Mouse (Mus musculus) heart, embryonic 11.5 days (tissue): Measurements from ENCODE around the gene Zfp174. TPM values are rescaled to one million over a fixed set of nuclear protein-coding genes. Genes with fewer than 3 reads are reported as not detected.
A peak's percentile ranks its signal among the peaks of the same experiment; 100 is the strongest.
"Not testable (repeated sequence)": the region's sequence is repeated elsewhere in the genome, so short reads cannot be mapped to it uniquely, and the experiment has no call there.

Source experiments
- ATAC-seq: fragments of 200-750 bp; cut with Nextera tagmentation; replicated peaks from 2 replicates; pipeline ENCODE4 v1.8.0; 2017; ENCODE audit warnings: moderate library complexity; ENCODE audit not compliant: insufficient number of reproducible peaks, low FRiP score, low TSS enrichment
- H3K27ac ChIP-seq: fragments of 300-500 bp; sonication (generic); 2 replicates; pipeline ENCODE4 v1.5.1; 2014; ENCODE audit warnings: mild to moderate bottlenecking, low read depth, low read length
- H3K27me3 ChIP-seq: fragments of 300-500 bp; sonication (generic); 2 replicates; pipeline ENCODE4 v1.6.1; 2014; ENCODE audit warnings: mild to moderate bottlenecking, low read length, mixed read lengths; ENCODE audit not compliant: control insufficient read depth, insufficient read depth
- H3K36me3 ChIP-seq: fragments of 300-500 bp; sonication (generic); 2 replicates; pipeline ENCODE4 v1.6.1; 2014; ENCODE audit warnings: mild to moderate bottlenecking, low read length, moderate library complexity, mixed read lengths; ENCODE audit not compliant: control insufficient read depth, insufficient read depth
- H3K4me1 ChIP-seq: fragments of 300-500 bp; sonication (generic); 2 replicates; pipeline ENCODE4 v1.6.1; 2014; ENCODE audit warnings: low read length; ENCODE audit not compliant: control insufficient read depth, insufficient read depth
- H3K4me2 ChIP-seq: fragments of 300-500 bp; sonication (generic); 2 replicates; pipeline ENCODE4 v1.6.1; 2014; ENCODE audit warnings: mild to moderate bottlenecking, moderate library complexity
- H3K4me3 ChIP-seq: fragments of 300-500 bp; sonication (generic); 2 replicates; pipeline ENCODE4 v1.5.1; 2014; ENCODE audit warnings: low read depth, low read length
- H3K9ac ChIP-seq: fragments of 300-500 bp; sonication (generic); 2 replicates; pipeline ENCODE4 v1.6.1; 2014; ENCODE audit warnings: mild to moderate bottlenecking, low read depth, low read length, moderate library complexity
- H3K9me3 ChIP-seq: fragments of 300-500 bp; sonication (generic); replicated peaks from 2 replicates; pipeline ENCODE4 v1.6.1; 2016; ENCODE audit warnings: low read length; ENCODE audit not compliant: control insufficient read depth
- WGBS: fragments of 180-500 bp; shearing (Covaris S2); extraction: QIAGEN DNeasy Blood & Tissue Kit; methylation state at CpG from one replicate; pipeline ENCODE4 v1.1.7; 2014; ENCODE audit not compliant: insufficient replicate concordance; 5-methylcytosine and 5-hydroxymethylcytosine counted together
- polyA plus RNA-seq: library from polyadenylated mRNA; unstranded; fragments of >200 nt; fragmentation: Nextera tagmentation; extraction: Ambion mirVana; gene quantifications from 2 replicates; pipeline ENCODE4 v1.2.1, GENCODE M21; 2014

Gene Zfp174
- 0.72 and 0.94 TPM in 2 replicates for polyA plus RNA-seq

- WGBS: 3% methylated on average over 38 of the region's 38 CpGs
- H3K27me3 ChIP-seq: no peaks in the 10 kb centered on the region
- no peaks in the 10 kb centered on the region for H3K36me3 ChIP-seq
- ATAC-seq: peak; percentile 100
- peaks cover 6% of the 10 kb centered on the region for H3K4me1 ChIP-seq
- H3K9ac ChIP-seq: peak within 1 kb of the TSS; percentile 74
- peak within 1 kb of the TSS; percentile 81 for H3K4me2 ChIP-seq
- no peaks in the 10 kb centered on the region for H3K9me3 ChIP-seq
- H3K4me3 ChIP-seq: peak within 1 kb of the TSS; percentile 71
- 0 out of 2 replicates have a peak within 1 kb of the TSS, but pooled peaks have one; percentile 6 for H3K27ac ChIP-seq
Measured at GRCm38 (mm10) chr16:3846711-3847518, at the start of gene Zfp174. TSS of gene Zfp174 (plus strand) at chr16:3847268.

DNA sequence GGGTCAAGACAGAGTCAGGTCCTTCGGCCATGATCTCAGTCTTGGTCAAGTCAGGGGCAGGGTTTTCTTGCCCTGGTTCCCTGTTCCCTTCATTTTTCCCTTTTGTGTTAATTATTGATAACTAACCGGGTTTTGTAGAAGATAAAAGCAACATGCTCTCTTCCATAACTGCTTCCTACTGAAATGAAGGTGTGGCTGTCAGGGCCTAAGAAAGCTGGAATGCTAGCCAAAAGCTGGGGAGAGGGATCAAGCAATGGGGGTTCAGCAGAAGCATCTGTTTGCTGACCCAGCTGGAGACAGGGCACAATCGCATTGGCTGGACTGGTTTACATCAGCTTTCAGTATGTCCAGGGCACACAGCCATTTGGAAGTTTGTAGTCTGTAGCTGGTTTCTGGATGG is 38.9 kb upstream of the Zfp174 start:
- Histone ChIP-seq H3K9ac (no peak overlapping the region), H3K4me3 (no peak overlapping the region), H3K27ac (no peak overlapping the region), H3K36me3 (no peaks in the 10 kb centered on the region), H3K9me3 (no peaks in the 10 kb centered on the region), H3K4me1 (no peaks in the 10 kb centered on the region), H3K4me2 (no peak overlapping the region), H3K27me3 (no peaks in the 10 kb centered on the region)
- 69% methylated on average over 3 of the region's 3 CpGs for WGBS
- no peak for ATAC-seq

GRCm38 (mm10) chr16:3814667-3815066 is 32.4 kb upstream of the Zfp174 start:
- not testable (repeated sequence) for H3K9me3 ChIP-seq, H3K36me3 ChIP-seq, ATAC-seq, H3K4me3 ChIP-seq, H3K9ac ChIP-seq, H3K4me2 ChIP-seq, H3K4me1 ChIP-seq, H3K27me3 ChIP-seq, H3K27ac ChIP-seq
- WGBS: 86% methylated on average over 6 of the region's 6 CpGs

GRCm38 (mm10) chr16:3820202-3820601 is 26.9 kb upstream of the Zfp174 start:
- Histone ChIP-seq H3K4me1 (no peaks in the 10 kb centered on the region), H3K4me3 (no peak overlapping the region), H3K36me3 (no peaks in the 10 kb centered on the region), H3K27ac (no peak overlapping the region), H3K9me3 (0 out of 2 replicates have a peak, but pooled peaks cover 3% of the 10 kb centered on the region), H3K27me3 (no peaks in the 10 kb centered on the region), H3K4me2 (no peak overlapping the region), H3K9ac (no peak overlapping the region)
- 69% methylated on average over 2 of the region's 2 CpGs for WGBS
- no peak for ATAC-seq

DNA sequence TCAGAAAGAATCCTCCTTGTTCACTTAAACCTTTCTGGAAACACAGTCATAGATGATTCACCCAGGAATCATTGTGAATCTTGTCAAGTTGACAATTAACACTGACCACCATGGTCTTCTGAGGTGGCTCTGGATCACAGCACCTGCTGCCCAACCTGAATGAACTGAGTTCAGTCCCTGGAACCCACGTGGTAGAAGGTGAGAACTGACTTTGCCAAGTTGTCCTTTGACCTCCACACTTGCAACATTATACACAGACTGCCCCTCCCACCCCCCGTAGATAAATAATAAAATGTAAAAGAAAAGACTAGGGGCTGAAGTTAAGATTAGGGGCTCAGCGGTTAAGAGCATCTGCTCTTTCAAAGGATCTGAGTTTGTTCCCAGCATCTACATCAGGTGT is 19.0 kb upstream of the Zfp174 start:
- no peak for ATAC-seq
- 50% methylated on average over 3 of the region's 3 CpGs for WGBS
- Histone ChIP-seq H3K4me2 (no peak overlapping the region), H3K36me3 (no peaks in the 10 kb centered on the region), H3K9me3 (no peaks in the 10 kb centered on the region), H3K4me1 (no peaks in the 10 kb centered on the region), H3K27me3 (no peaks in the 10 kb centered on the region), H3K9ac (no peak overlapping the region), H3K4me3 (no peak overlapping the region), H3K27ac (no peak overlapping the region)

DNA sequence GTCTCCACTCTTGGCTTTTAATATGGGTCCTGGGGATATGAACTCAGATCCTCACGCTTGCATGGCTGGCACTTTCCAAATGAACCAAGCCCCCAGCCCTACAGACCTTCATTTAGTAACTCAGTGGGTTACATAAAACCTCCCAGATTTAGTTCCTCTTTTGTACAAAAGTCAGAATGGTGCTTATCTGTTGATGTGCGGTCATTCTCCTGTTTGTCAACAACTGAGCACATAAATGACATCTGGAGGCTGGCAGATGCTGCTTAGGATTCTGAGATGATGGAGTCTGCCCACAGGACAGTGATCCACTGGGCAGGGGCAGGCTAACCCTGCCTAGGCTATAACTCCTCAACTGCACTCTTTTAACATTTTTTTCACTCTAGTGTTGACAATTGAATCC is 17.3 kb upstream of the Zfp174 start:
- Histone ChIP-seq H3K4me3 (no peak overlapping the region), H3K9me3 (no peaks in the 10 kb centered on the region), H3K4me2 (no peak overlapping the region), H3K27ac (no peak overlapping the region), H3K27me3 (no peaks in the 10 kb centered on the region), H3K9ac (no peak overlapping the region), H3K36me3 (no peaks in the 10 kb centered on the region), H3K4me1 (no peaks in the 10 kb centered on the region)
- ATAC-seq: no peak
- WGBS: 79% methylated on average over 2 of the region's 2 CpGs

- no peaks in the 10 kb centered on the region for H3K4me1 ChIP-seq
- H3K27me3 ChIP-seq: no peaks in the 10 kb centered on the region
- H3K36me3 ChIP-seq: no peaks in the 10 kb centered on the region
- H3K9me3 ChIP-seq: no peaks in the 10 kb centered on the region
- H3K4me3 ChIP-seq: no peak within 1 kb of the TSS
- ATAC-seq: no peak
- no peak within 1 kb of the TSS for H3K4me2 ChIP-seq
- H3K9ac ChIP-seq: no peak within 1 kb of the TSS
- H3K27ac ChIP-seq: no peak within 1 kb of the TSS
Measured at GRCm38 (mm10) chr16:3830588-3831109, 16.4 kb upstream of the Zfp174 start, which contains the start of gene Olfr15. TSS of gene Olfr15 (plus strand) at chr16:3830878.

DNA sequence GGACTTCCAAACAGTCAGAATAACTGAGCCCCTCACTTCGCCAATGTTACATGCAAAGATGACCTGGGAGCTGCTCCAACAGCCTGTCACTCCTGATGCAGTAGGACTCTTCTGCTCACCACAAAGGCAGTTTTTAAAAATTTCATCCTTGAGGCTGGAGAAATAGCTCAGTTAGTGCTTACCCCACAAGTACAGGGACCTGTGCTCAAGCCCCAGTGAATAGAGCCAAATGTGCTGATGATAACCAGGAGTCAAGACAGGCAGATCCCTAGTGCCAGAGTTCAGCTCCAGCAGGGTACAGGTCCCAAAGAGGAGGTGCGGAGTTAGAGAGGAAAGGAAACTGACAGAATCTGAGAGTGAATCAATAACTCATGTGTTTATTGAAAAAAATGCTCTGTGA is 11.6 kb upstream of the Zfp174 start:
- Histone ChIP-seq H3K36me3 (no peaks in the 10 kb centered on the region), H3K9me3 (no peaks in the 10 kb centered on the region), H3K4me2 (no peak overlapping the region), H3K4me3 (no peak overlapping the region), H3K27me3 (no peaks in the 10 kb centered on the region), H3K9ac (no peak overlapping the region), H3K27ac (no peak overlapping the region), H3K4me1 (no peaks in the 10 kb centered on the region)
- 79% methylated on average over 2 of the region's 2 CpGs for WGBS
- no peak for ATAC-seq
